Mouse (Mus musculus): ENCODE results near the gene Ctbp2. TPM values are rescaled to one million over a fixed set of nuclear protein-coding genes. Genes with fewer than 3 reads are reported as not detected.
A peak's percentile ranks its signal among the peaks of the same experiment; 100 is the strongest.
"Not testable (repeated sequence)": the region's sequence is repeated elsewhere in the genome, so short reads cannot be mapped to it uniquely, and the experiment has no call there.

Gene Ctbp2
- polyA plus RNA-seq, 1 experiment from 2014 or later: 87.4 TPM

DNA sequence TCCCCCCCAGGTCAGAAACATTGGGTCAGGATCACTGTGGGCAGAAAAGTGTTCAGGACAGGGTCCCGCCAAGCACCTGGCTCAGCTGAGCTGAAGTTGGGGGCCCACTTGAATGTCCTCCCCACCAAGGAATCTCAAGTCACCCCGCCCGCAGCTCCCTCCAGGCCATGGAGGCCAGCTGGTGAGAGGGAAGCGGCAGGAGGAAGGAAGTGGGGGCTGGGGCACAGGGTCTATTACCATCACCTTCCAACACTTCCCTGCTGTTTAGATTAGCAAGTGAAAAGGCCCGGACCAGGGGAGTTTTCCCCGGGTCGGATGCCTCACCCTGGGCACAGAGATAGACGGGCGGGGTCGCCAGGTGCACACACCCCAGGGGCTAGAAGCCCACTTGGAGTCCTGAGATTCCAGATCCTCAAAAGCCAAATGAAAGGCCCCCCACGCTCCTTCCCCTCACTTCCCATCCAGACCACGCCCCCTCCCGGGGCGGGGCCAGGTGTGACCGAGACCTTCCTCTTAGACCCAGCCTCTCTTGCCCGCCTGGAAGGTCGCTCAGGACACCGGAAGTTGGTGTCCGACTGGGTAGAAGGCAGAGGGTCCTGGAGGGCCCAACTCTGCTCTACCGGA is 9.2 kb downstream of the Ctbp2 start:
- 0 out of 2 replicates have a peak overlapping the region, but pooled peaks have one; percentile 3 for H3K9ac ChIP-seq (replicated peaks)

DNA sequence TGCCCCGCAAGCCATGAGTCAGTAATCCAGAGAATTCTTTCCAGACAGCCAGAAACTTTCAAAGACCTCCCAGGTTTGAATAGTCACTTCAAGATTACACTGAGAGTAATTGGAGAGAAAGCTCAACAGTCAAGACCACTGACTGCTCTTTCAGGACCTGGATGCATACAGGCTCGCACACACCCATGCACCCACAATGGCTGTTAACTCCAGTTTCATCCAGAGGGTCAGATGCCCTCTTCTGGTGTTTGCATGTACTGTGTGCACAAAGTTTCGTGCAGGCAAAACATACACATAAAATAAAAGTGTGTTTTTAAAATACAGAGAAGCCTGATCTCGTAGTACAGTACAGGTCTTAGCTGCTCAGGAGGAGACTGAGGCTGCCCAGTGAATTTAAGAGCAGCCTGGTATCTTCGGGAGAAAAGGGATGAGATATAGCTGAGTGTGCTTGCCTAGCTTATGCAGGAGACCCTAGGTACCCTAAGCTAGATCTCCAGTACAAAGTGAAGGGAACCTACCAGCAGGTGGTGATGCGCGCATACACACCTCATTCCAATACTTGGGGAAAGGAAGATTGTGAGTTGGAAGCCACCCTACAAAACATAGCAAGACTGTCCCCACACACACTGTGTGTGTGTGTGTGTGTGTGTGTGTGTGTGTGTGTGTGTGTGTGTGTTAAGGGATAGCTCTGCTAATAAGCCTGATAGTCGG is 10.8 kb downstream of the Ctbp2 start:
- Histone ChIP-seq H3K4me2 (replicated peaks) (no peak overlapping the region), H3K9ac (replicated peaks) (no peak overlapping the region), H3K9me3 (no peaks in the 10 kb centered on the region), H3K36me3 (no peaks in the 10 kb centered on the region), H3K4me1 (peaks cover 68% of the 10 kb centered on the region), H3K27ac (replicated peaks) (no peak overlapping the region), H3K4me3 (no peak overlapping the region), H3K27me3 (no peaks in the 10 kb centered on the region)
- ATAC-seq (replicated peaks): no peak
- 66% methylated on average over 8 of the region's 8 CpGs for WGBS

More for the DNA sequence above, 9.2 kb downstream of the Ctbp2 start:
- H3K4me1 ChIP-seq: peaks cover 65% of the 10 kb centered on the region
- H3K4me3 ChIP-seq: no peak overlapping the region
- H3K4me2 ChIP-seq (replicated peaks): peak overlapping the region; percentile 19; the same call in 1 of the 2 replicates
- 28% methylated on average over 20 of the region's 20 CpGs for WGBS
- no peak overlapping the region for H3K27ac ChIP-seq (replicated peaks)
- no peaks in the 10 kb centered on the region for H3K27me3 ChIP-seq
- no peaks in the 10 kb centered on the region for H3K36me3 ChIP-seq
- 0 out of 2 replicates have a peak, but pooled peaks have one; percentile 29 for ATAC-seq (replicated peaks)
- H3K9me3 ChIP-seq: no peaks in the 10 kb centered on the region

DNA sequence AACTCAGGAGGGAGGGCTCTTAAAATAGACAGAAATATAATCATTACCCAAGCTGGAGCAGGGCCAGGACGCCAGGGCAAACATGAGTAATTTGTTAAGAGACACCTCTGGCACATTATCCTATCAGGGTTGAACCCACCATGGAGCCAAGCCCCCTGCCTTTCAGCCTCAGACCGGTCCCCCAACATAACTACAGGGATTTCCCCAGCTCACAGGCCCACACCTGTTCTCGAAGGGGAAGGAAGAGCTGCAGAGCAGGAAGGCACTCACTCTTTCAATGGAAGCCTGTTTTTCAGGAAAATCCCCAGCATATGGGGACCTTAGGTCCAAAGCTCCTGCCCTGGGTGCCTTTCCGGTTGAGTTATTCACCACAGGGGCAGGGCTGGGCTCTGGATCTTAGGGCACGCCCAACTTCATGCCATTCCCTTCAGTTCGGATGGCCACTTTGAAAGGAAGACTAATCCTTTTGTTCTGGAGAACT is 11.8 kb downstream of the Ctbp2 start:
- no peak for ATAC-seq (replicated peaks)
- Histone ChIP-seq H3K9ac (replicated peaks) (no peak overlapping the region), H3K4me3 (no peak overlapping the region), H3K4me2 (replicated peaks) (no peak overlapping the region), H3K4me1 (peaks cover 60% of the 10 kb centered on the region), H3K27me3 (no peaks in the 10 kb centered on the region), H3K36me3 (no peaks in the 10 kb centered on the region), H3K9me3 (no peaks in the 10 kb centered on the region), H3K27ac (replicated peaks) (0 out of 2 replicates have a peak overlapping the region, but pooled peaks have one; percentile 24)
- 5% methylated on average over 6 of the region's 6 CpGs for WGBS

DNA sequence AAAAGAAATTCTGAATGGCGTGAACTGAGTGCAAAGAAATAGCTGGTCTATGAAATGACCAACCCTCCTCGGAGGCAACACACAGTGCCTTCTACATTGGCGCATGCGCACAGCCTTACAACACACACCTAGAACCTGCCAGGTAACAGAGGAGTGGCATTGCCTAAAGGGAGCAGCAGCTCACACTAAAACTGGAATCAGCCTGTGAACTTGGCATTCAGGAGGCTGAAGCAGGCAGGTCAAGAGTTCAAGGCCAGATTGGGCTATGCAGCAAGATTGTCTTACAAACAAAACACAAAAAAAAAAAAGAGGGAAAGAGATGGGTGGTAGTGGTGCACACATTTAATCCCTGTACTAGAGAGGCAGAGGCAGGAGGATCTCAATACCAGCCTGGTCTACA is 14.7 kb downstream of the Ctbp2 start:
- H3K9me3 ChIP-seq: no peaks in the 10 kb centered on the region
- H3K4me2 ChIP-seq (replicated peaks): no peak overlapping the region
- H3K9ac ChIP-seq (replicated peaks): no peak overlapping the region
- H3K4me1 ChIP-seq: peaks cover 32% of the 10 kb centered on the region
- H3K27me3 ChIP-seq: no peaks in the 10 kb centered on the region
- no peaks in the 10 kb centered on the region for H3K36me3 ChIP-seq
- no peak overlapping the region for H3K27ac ChIP-seq (replicated peaks)
- no peak overlapping the region for H3K4me3 ChIP-seq
- WGBS: 96% methylated on average over 4 of the region's 4 CpGs
- no peak for ATAC-seq (replicated peaks)

DNA sequence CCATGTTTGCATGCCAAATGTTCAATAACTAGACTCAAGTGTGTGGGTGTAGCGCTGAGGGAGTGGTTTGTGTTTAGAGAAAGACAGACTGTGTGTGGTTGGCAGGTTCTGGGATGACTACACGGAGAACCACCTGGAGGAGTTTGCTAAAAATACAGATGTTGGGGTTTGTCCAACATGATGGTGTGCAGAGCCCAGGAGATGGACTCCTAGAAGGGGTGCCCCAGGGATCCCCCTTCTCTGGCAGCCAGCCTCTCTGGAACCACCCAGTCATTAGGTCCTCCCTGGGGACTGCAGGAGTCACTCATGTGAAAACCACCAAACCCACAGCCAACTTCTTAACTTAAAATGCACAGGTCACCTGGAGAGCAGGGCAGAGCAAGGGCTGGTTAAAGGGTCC is 15.5 kb downstream of the Ctbp2 start:
- Histone ChIP-seq H3K4me1 (peaks cover 28% of the 10 kb centered on the region), H3K27ac (replicated peaks) (no peak overlapping the region), H3K9ac (replicated peaks) (no peak overlapping the region), H3K27me3 (no peaks in the 10 kb centered on the region), H3K36me3 (no peaks in the 10 kb centered on the region), H3K9me3 (no peaks in the 10 kb centered on the region), H3K4me3 (no peak overlapping the region), H3K4me2 (replicated peaks) (no peak overlapping the region)
- no peak for ATAC-seq (replicated peaks)
- 81% methylated on average over 2 of the region's 2 CpGs for WGBS

DNA sequence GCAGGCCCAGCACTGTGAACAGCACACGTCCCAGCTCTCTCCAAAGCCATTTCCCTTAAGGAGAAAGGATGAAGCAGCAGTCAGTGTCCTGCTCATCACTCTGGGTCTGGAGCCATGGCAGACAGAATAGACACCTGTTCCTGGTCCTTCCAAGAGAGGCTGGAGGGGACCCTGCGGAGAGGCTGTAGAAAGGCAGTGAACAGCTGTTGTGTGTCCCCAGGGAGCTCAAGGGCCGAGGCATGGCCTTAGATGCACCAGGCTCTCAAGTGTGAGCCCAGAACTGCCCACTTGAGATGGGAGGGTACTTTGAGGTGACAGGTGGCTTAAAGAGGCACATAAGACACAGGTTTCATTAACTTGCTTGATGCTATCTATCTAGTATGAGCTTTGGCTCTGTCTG is 21.6 kb downstream of the Ctbp2 start:
- H3K27ac ChIP-seq (replicated peaks): no peak overlapping the region
- H3K9ac ChIP-seq (replicated peaks): no peak overlapping the region
- H3K36me3 ChIP-seq: no peaks in the 10 kb centered on the region
- peaks cover 34% of the 10 kb centered on the region for H3K4me1 ChIP-seq
- no peaks in the 10 kb centered on the region for H3K9me3 ChIP-seq
- no peak overlapping the region for H3K4me3 ChIP-seq
- H3K4me2 ChIP-seq (replicated peaks): no peak overlapping the region
- 82% methylated on average over 3 of the region's 3 CpGs for WGBS
- no peaks in the 10 kb centered on the region for H3K27me3 ChIP-seq
- no peak for ATAC-seq (replicated peaks)

DNA sequence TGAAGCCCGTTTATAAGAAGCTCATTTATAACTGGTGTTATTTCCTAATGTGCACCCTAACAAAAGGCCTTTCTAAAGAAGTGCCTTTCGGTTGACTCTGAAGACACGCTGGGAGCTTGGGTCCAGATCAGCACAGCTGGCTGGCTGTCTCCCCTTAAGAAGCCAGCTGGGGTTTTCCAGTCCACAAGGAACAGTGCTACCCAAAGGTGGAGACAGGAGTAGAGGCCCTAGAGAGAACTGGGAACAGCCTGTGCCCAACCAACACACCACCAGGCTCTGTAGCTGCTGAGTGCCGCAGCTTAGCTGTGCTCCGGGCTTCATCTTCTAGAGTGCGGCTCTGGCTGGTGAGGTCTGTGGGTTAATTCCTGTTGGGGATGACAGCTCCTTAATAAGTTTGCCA is 23.1 kb downstream of the Ctbp2 start:
- H3K36me3 ChIP-seq: no peaks in the 10 kb centered on the region
- 0 out of 2 replicates have a peak overlapping the region, but pooled peaks have one; percentile 5 for H3K27ac ChIP-seq (replicated peaks)
- no peak for ATAC-seq (replicated peaks)
- 58% methylated on average over 6 of the region's 6 CpGs for WGBS
- H3K4me1 ChIP-seq: peaks cover 34% of the 10 kb centered on the region
- no peaks in the 10 kb centered on the region for H3K27me3 ChIP-seq
- H3K4me3 ChIP-seq: no peak overlapping the region
- H3K9me3 ChIP-seq: no peaks in the 10 kb centered on the region
- H3K4me2 ChIP-seq (replicated peaks): no peak overlapping the region
- H3K9ac ChIP-seq (replicated peaks): no peak overlapping the region

DNA sequence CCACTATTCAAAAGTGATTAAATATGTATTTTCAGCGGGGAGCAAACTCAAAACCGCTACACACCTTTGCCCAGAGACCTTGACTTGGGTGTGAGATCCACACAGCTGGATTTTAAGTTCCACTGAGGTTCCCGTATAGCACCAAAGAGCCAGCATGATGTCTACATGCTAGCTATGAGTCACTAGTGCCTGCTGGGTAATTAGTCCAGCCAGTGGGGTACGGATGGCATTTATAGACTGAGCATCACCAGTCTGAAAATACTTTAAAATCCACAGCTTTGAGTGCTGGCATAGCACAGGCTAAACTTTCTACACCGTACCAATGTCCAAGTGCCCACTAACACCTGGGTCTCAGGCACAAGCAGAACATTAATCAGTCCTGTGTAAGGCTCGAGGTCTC is 24.0 kb downstream of the Ctbp2 start:
- no peak overlapping the region for H3K4me3 ChIP-seq
- H3K36me3 ChIP-seq: no peaks in the 10 kb centered on the region
- no peak overlapping the region for H3K4me2 ChIP-seq (replicated peaks)
- no peak for ATAC-seq (replicated peaks)
- H3K27ac ChIP-seq (replicated peaks): no peak overlapping the region
- H3K27me3 ChIP-seq: no peaks in the 10 kb centered on the region
- no peak overlapping the region for H3K9ac ChIP-seq (replicated peaks)
- WGBS: 47% methylated on average over 6 of the region's 6 CpGs
- H3K9me3 ChIP-seq: no peaks in the 10 kb centered on the region
- peaks cover 36% of the 10 kb centered on the region for H3K4me1 ChIP-seq

DNA sequence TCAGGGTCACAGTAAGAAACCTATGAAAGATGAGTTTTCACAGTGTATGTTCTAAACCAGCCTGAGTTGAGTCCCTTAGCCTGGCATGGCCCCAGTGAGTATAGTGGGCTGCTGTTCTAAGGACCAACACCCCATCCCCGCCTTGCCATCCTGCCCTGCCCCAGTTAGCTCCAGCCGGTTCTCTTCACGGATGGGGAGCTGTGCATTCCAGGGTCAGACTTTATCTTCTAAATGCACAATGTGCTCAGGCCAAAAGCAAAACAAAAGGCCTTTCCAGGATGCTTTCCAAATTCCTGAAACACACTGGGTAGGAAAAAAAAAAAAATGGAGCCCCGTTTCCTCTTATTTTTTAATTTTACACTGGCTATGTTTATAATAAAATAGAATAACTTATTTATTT is 24.9 kb downstream of the Ctbp2 start:
- H3K27ac ChIP-seq (replicated peaks): peak overlapping the region; percentile 33; the same call in 1 of the 2 replicates
- H3K4me2 ChIP-seq (replicated peaks): no peak overlapping the region
- H3K4me1 ChIP-seq: peaks cover 38% of the 10 kb centered on the region
- no peak overlapping the region for H3K4me3 ChIP-seq
- no peak overlapping the region for H3K9ac ChIP-seq (replicated peaks)
- WGBS: 40% methylated on average over 4 of the region's 4 CpGs
- H3K9me3 ChIP-seq: no peaks in the 10 kb centered on the region
- no peak for ATAC-seq (replicated peaks)
- no peaks in the 10 kb centered on the region for H3K27me3 ChIP-seq
- no peaks in the 10 kb centered on the region for H3K36me3 ChIP-seq

DNA sequence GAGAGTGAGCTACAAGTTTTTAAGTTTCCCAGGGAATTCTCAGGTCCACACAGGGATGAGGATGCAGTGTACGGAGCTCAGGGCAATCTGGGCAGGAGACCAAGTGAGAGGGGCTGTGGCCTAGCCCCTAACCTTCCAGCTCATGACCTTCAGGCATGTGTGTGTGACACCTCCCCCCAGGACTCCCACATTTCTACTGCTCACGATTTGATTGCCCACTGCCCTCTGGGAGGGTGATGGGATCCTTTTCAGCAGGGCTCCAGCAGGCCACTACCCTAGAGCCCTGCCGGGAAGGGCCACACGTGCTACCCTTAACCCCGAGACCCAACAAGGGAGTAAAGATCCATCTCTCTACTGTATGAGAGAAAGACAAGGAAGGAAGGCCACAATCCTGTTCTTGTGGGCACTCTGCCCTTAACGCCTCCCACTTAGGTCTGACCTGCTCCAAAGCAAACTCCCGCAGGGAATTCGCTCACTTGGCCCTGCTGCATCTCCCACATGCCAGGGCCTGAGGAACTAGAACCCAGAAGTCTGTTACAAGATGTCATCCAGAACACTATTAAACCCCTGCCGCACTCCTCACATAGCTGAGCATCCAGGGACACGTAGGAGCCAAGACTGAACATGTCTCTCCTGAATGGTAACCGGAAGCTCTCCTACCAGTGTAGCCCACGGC is 25.9 kb downstream of the Ctbp2 start:
- Histone ChIP-seq H3K36me3 (no peaks in the 10 kb centered on the region), H3K27ac (replicated peaks) (no peak overlapping the region), H3K9me3 (no peaks in the 10 kb centered on the region), H3K4me3 (no peak overlapping the region), H3K4me1 (peaks cover 37% of the 10 kb centered on the region), H3K9ac (replicated peaks) (no peak overlapping the region), H3K27me3 (no peaks in the 10 kb centered on the region), H3K4me2 (replicated peaks) (no peak overlapping the region)
- 88% methylated on average over 12 of the region's 12 CpGs for WGBS
- no peak for ATAC-seq (replicated peaks)

DNA sequence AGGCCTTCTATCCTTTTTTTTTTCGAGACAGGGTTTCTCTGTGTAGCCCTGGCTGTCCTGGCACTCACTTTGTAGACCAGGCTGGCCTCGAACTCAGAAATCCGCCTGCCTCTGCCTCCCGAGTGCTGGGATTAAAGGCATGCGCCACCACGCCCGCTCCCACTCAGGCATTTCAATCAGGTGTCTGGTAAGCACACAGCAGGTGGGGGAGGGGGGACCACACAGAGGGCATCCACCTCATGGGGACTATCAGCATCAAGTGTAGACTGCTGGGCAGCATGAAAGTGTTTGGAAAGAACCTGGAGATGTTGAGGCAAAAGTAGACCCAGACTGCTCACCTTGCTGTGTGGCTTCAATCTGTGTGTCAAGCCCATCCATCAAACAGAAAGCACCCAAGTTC is 28.5 kb downstream of the Ctbp2 start:
- 91% methylated on average over 7 of the region's 7 CpGs for WGBS
- not testable (repeated sequence) for H3K9me3 ChIP-seq; H3K36me3 ChIP-seq; H3K9ac ChIP-seq (replicated peaks); H3K4me2 ChIP-seq (replicated peaks); H3K27me3 ChIP-seq; ATAC-seq (replicated peaks); H3K4me3 ChIP-seq; H3K27ac ChIP-seq (replicated peaks)
- H3K4me1 ChIP-seq: peaks cover 35% of the 10 kb centered on the region

Measured in forebrain, embryonic 15.5 days (tissue).